Mouse (Mus musculus): ENCODE measurements at regions not wholly inside any gene's neighbourhood (a gene's known extent, or its start where the extent isn't known, plus 50 kb on each side); places are given as distances from the start of the nearest gene placed in this dataset.

GRCm38 (mm10) chr1:183865586-183865985 is 147.5 kb upstream of the Dusp10 start:
- no peak for TF ChIP-seq CTCF (IDR thresholded peaks at IDR 0.05; ENCODE audit: low read depth)
- TF ChIP-seq EP300 (optimal IDR thresholded peaks at IDR 0.05) = no peak
